Mouse (Mus musculus) left cerebral cortex, adult 8-10 months (tissue): ENCODE data around the gene Aga. TPM values are rescaled to one million over a fixed set of nuclear protein-coding genes. Genes with fewer than 3 reads are reported as not detected.
"Not testable (repeated sequence)": the region's sequence is repeated elsewhere in the genome, so short reads cannot be mapped to it uniquely, and the experiment has no call there.

Experiments
- DNase-seq, 2 experiments: peaks; one replicate each; pipeline ENCODE4 v3.0.0; 2022; ENCODE audit warnings: low spot score in 2 of 2
- total RNA-seq, 4 experiments: library from RNA; stranded (reverse); gene quantifications; 2 replicates each; pipeline ENCODE4 v1.2.4; 2022

The Aga gene
- total RNA-seq = 10 to 100 TPM in 1 of 4 experiments, 1 to 10 TPM in 3; 7.4 to 10.9 (median 8.3) TPM

- DNase-seq = peak; percentile 72 to 87
Observed at GRCm38 (mm10) chr8:53511551-53512127, at the start of gene Aga. Gene Aga (plus strand): TSS chr8:53511727.

GRCm38 (mm10) chr8:53489063-53489462, 22.5 kb upstream of the Aga start:
- no peak for DNase-seq

DNA sequence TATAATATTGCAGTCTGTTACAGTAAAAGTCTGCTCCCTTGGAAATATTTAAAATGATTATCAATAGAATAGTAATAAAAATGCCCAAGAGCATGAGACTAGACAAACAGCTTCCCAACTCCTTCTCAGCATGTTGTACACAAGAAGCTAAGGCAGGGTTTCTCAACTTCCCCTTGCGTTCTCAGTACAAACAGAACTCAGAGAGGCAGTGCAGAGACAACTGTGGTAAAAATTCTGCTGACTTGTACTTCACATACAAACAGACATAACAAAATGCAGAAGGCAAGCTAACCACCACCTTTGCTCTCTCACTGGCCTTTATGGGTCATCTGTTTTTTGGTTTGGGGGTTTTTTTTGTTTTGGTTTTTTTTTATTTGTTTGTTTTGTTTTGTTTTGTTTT, 15.3 kb upstream of the Aga start:
- no peak for DNase-seq

GRCm38 (mm10) chr8:53496885-53497326, 14.6 kb upstream of the Aga start:
- no peak for DNase-seq

DNA sequence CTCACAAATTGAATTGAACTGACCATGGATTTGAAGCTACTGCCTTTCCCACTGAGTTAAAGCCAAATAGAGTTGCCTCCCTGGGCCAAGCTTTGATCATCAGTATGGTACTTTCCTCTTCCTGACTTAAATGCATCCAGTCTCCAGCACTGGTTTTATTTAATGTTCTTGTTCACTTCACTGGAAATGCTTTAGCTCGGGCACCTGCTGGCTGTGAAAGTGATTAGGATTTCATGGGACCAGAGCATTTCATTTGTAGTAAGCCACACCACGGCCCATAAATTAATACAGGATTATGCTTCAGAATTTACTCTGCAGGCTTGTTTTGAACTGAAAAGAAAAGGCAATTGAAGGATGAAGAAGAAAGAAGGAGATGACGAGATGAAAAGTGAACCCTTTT, 26.5 kb downstream of the Aga start:
- DNase-seq = not testable (repeated sequence)

DNA sequence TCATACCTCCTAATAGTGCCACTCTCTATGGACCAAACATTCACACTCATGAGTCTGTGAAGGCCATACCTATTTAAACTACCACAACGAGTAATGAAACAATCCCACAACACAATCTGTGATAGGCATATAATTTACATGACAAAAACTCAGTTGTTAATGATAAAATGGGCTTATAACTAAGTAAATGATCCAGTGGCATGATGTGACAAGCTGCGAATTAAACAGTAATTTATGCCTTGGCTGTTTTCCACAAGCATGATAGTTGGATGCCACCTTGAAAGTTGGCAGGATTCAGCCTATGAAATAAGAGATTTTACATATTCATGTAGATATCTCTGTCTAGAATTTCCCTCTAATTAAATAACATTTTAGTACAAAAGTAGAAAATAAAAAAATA, 28.1 kb downstream of the Aga start:
- DNase-seq = no peak

- no peak for DNase-seq
Observed at GRCm38 (mm10) chr8:53562441-53563040, 51.0 kb downstream of the Aga start.

DNA sequence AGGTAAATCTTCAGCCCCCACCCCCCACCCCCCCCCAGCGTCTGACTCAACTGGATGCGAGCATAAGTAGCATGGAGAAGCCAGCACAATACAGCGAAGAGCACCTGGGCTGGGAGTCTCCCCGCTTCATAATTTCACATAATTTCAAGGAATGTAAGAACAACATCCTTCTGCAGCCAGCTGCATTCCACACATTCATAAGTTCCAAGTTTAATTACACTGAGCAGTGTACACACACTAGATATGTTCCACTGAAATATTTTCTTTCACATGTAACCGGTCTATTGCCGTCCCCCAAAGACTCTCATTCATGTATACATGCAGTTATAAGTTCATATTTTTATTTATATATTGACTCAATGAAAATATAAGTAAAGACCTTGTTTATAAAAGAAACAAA, 54.7 kb downstream of the Aga start:
- no peak for DNase-seq

Other genes starting within 250 kb of the Aga start
- gene Neil3, start 127.3 kb downstream of the Aga start, total RNA-seq = under 1 TPM in 2 of 4 experiments, not detected in 2; 0.20 to 0.37 TPM